Mouse (Mus musculus) layer of hippocampus, postnatal 14 days (tissue): ENCODE measurements at regions not wholly inside any gene's neighbourhood (a gene's known extent, or its start where the extent isn't known, plus 50 kb on each side); places are given as distances from the start of the nearest gene placed in this dataset.

Source experiments
- DNase-seq, 2 experiments: peaks; one replicate each; pipeline ENCODE4 v3.0.0; 2021 to 2022; ENCODE audit warnings: low spot score in 2 of 2, mixed read lengths in 1 of 2

GRCm38 (mm10) chr11:13885775-13886174, 713.3 kb upstream of the Pom121l12 start:
- DNase-seq = peak in 1 of 2 experiments; percentile 2

GRCm38 (mm10) chr11:13893301-13893700, 705.8 kb upstream of the Pom121l12 start:
- DNase-seq = no peak
